Mouse (Mus musculus) limb, embryonic 13.5 days (tissue): ENCODE data around the gene Slc39a2. TPM values are rescaled to one million over a fixed set of nuclear protein-coding genes. Genes with fewer than 3 reads are reported as not detected.

Source experiments
- ATAC-seq: fragments of 200-750 bp; cut with Nextera tagmentation; 2 replicates; pipeline ENCODE4 v1.8.0; 2017; ENCODE audit warnings: low read depth, moderate number of reproducible peaks, moderate TSS enrichment; ENCODE audit not compliant: low FRiP score
- H3K27ac ChIP-seq: fragments of 300-500 bp; sonication (generic); 2 replicates; pipeline ENCODE4 v1.5.1; 2015; ENCODE audit warnings: inconsistent platforms, mild to moderate bottlenecking, moderate library complexity
- H3K27me3 ChIP-seq: fragments of 300-500 bp; sonication (generic); 2 replicates; pipeline ENCODE4 v1.6.1; 2015; ENCODE audit warnings: mild to moderate bottlenecking, inconsistent platforms
- H3K36me3 ChIP-seq: fragments of 300-500 bp; sonication (generic); 2 replicates; pipeline ENCODE4 v1.6.1; 2015; ENCODE audit warnings: inconsistent platforms, mild to moderate bottlenecking, moderate library complexity
- H3K4me1 ChIP-seq: fragments of 300-500 bp; sonication (generic); 2 replicates; pipeline ENCODE4 v1.6.1; 2015; ENCODE audit warnings: inconsistent platforms
- H3K4me2 ChIP-seq: fragments of 300-500 bp; sonication (generic); replicated peaks from 2 replicates; pipeline ENCODE4 v1.6.1; 2015; ENCODE audit warnings: inconsistent platforms, mild to moderate bottlenecking, moderate library complexity
- H3K4me3 ChIP-seq: fragments of 300-500 bp; sonication (generic); 2 replicates; pipeline ENCODE4 v1.5.1; 2015; ENCODE audit warnings: moderate library complexity, mild to moderate bottlenecking, inconsistent platforms
- H3K9ac ChIP-seq: fragments of 300-500 bp; sonication (generic); 2 replicates; pipeline ENCODE4 v1.6.1; 2015; ENCODE audit warnings: mild to moderate bottlenecking, inconsistent platforms
- H3K9me3 ChIP-seq: fragments of 300-500 bp; sonication (generic); 2 replicates; pipeline ENCODE4 v1.6.1; 2016; ENCODE audit warnings: inconsistent platforms
- WGBS: fragments of 180-500 bp; shearing (Covaris S2); methylation state at CpG from one replicate; pipeline ENCODE4 v1.1.7; 2015; 5-methylcytosine and 5-hydroxymethylcytosine counted together
- polyA plus RNA-seq: library from polyadenylated mRNA; unstranded; fragments of >200 nt; fragmentation: Nextera tagmentation; extraction: Ambion mirVana; gene quantifications from 2 replicates; pipeline ENCODE4 v1.2.1, GENCODE M21; 2015

The Slc39a2 gene
- polyA plus RNA-seq, 1 experiment from 2014 or later, result 1.4 TPM

- Histone ChIP-seq H3K4me2 (no peak overlapping the region), H3K27me3 (no peaks in the 10 kb centered on the region), H3K9me3 (no peaks in the 10 kb centered on the region), H3K9ac (no peak overlapping the region), H3K4me3 (no peak overlapping the region), H3K36me3 (peaks cover 22% of the 10 kb centered on the region), H3K4me1 (peaks cover 3% of the 10 kb centered on the region; the same call in 1 of the 2 replicates), H3K27ac (no peak overlapping the region)
- ATAC-seq, result no peak
- WGBS, result 69% methylated on average over 7 of the region's 7 CpGs
These were observed 12.0 kb downstream of the Slc39a2 start for GRCm38 (mm10) chr14:51904706-51905105.

DNA sequence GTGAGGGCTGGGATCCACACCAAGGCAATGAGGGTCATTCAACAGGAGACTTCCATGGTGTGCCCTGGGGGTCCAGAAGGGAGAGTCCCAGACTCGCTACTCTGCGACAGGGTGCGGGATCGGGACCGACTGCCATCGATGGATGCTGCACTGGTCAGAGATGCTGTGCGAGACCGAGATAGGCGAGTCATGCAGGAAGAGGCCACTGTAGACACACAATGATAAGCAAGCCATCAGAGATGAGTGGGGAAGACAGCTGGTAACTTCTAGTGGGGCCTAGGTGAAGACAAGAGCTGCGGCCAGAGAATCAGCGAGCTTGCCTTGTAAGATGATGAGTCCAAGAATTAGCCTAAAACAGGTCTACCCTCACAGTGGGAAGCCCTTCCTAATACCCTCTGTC, 13.4 kb downstream of the Slc39a2 start:
- H3K4me1 ChIP-seq, result peaks cover 3% of the 10 kb centered on the region; the same call in 1 of the 2 replicates
- no peak for ATAC-seq
- WGBS, result 92% methylated on average over 11 of the region's 11 CpGs

DNA sequence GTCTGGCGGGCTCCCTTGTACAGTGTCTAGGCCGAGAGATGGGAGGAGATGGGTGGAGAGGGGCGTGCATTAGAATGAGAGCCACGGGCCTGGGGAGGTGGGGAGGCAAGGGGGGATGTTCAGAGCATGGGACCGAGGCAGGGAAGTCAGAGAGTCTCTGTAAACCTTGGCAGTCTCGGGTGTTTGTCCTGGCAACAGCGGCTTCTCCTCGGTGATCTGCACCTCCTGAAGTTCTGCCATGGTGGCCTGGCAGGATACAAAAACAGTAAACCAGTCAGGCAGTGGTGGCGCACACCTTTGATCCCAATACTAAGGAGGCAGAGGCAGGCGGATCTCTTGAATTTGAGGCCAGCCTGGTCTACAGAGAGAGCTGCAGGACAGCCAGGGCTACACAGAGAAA, 18.6 kb downstream of the Slc39a2 start:
- Histone ChIP-seq H3K27me3 (peaks cover 5% of the 10 kb centered on the region; the same call in 1 of the 2 replicates), H3K27ac (no peak overlapping the region), H3K4me3 (no peak overlapping the region), H3K9ac (no peak overlapping the region), H3K36me3 (peaks cover 20% of the 10 kb centered on the region), H3K4me2 (peak overlapping the region; percentile 97), H3K4me1 (peaks cover 30% of the 10 kb centered on the region), H3K9me3 (no peaks in the 10 kb centered on the region)
- ATAC-seq, result no peak
- WGBS, result 89% methylated on average over 10 of the region's 10 CpGs

More for the DNA sequence above, 13.4 kb downstream of the Slc39a2 start:
- H3K9ac ChIP-seq, result no peak overlapping the region
- H3K9me3 ChIP-seq, result no peaks in the 10 kb centered on the region
- no peaks in the 10 kb centered on the region for H3K27me3 ChIP-seq
- H3K4me2 ChIP-seq, result no peak overlapping the region
- no peak overlapping the region for H3K27ac ChIP-seq
- peaks cover 29% of the 10 kb centered on the region for H3K36me3 ChIP-seq
- no peak overlapping the region for H3K4me3 ChIP-seq

DNA sequence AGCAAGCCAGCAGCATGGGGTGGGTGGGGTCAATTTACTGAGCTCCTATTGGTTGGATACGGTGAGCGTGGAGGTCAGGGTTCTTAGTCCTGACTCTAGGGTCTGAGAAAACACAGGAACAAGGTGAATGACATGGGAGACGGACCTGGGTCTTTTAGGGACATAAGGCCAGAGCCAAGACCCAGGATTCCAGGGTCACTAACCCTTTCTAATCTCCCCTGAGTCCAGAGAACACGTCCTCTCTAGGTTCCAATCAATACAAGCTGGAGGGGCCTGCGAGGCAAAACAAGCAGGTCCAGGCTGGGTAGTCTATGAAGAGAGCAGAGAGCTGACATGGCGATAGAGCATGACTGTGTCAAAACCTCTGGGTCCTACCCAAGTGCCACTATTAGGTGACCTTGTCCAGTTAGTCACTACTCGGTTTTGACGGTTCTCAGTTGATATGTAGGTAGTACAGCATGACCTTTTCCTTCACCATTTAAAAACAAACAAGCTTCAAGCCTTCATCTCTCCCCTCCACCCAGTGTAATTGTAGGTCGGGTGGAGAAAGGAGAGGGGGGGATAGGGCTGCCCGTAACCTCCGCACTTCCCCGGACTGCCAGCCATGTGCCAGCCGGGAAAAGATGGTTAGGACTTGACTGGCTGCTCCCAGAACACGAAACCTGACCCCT, 19.8 kb downstream of the Slc39a2 start:
- Histone ChIP-seq H3K9ac (peak overlapping the region; percentile 69), H3K27me3 (peaks cover 5% of the 10 kb centered on the region; the same call in 1 of the 2 replicates), H3K9me3 (no peaks in the 10 kb centered on the region), H3K4me1 (peaks cover 33% of the 10 kb centered on the region), H3K27ac (peak overlapping the region; percentile 91; the same call in 1 of the 2 replicates), H3K4me2 (peak overlapping the region; percentile 97), H3K4me3 (peak overlapping the region; percentile 61), H3K36me3 (peaks cover 20% of the 10 kb centered on the region)
- WGBS, result 9% methylated on average over 14 of the region's 14 CpGs
- 0 out of 2 replicates have a peak, but pooled peaks have one; percentile 7 for ATAC-seq

DNA sequence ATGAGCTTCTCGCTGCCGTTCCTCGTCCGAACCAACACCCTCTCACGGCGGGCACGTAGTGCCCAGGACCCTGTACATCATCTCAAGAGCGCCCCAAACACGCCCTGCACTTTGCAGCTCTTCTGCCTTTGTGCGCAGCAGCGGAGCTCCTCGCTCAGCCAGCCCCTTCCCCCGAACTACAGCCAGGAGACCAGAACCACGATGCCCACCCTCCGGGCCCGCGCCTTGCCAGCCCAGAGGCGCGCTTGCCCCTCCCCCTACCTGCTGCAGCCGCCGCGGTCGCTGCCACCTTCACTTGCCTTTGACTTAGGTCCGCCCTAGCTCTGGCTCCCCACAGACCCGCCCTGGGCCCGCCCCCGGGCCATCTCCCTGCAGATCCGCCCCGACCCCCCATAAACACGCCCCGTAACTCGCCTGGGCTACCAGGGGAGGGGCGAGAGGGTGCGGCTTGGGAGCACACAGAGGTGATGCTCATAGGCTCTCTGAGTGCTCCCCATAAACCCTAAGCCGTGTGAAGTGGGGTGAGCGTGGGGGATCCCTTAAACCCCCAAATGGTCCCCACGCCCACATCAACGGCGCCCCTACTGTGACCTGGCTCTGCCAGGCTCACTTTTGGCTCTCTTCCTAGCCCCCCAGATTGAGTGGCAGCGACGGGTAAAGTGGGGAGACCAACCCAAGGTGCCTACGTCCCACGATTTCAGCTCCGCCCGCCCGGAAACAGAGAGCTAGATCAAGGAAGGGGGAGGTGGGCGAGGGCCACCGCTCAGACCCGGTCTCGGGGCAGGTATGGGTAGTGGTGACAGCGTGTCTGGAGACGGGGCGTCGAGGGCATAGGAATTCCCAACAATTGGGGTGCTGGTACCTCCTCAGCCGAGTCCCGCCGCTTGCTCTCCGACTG, 20.6 kb downstream of the Slc39a2 start:
- Histone ChIP-seq H3K4me3 (peak overlapping the region; percentile 61), H3K27ac (peak overlapping the region; percentile 91), H3K36me3 (peaks cover 18% of the 10 kb centered on the region), H3K9ac (peak overlapping the region; percentile 69), H3K4me1 (peaks cover 33% of the 10 kb centered on the region), H3K4me2 (peak overlapping the region; percentile 97), H3K27me3 (peaks cover 5% of the 10 kb centered on the region; the same call in 1 of the 2 replicates), H3K9me3 (no peaks in the 10 kb centered on the region)
- ATAC-seq, result peak; percentile 79
- WGBS, result under 1% methylated on average over 58 of the region's 58 CpGs

- peak; percentile 70 for ATAC-seq
- H3K4me2 ChIP-seq, result peak within 1 kb of the TSS; percentile 97
- H3K4me1 ChIP-seq, result peaks cover 33% of the 10 kb centered on the region
- no peaks in the 10 kb centered on the region for H3K9me3 ChIP-seq
- H3K27ac ChIP-seq, result peak within 1 kb of the TSS; percentile 91
- peaks cover 5% of the 10 kb centered on the region; the same call in 1 of the 2 replicates for H3K27me3 ChIP-seq
- H3K4me3 ChIP-seq, result peak within 1 kb of the TSS; percentile 61
- WGBS, result 2% methylated on average over 21 of the region's 23 CpGs
- H3K36me3 ChIP-seq, result peaks cover 12% of the 10 kb centered on the region
- H3K9ac ChIP-seq, result peak within 1 kb of the TSS; percentile 69
These were observed 21.5 kb downstream of the Slc39a2 start, which contains the start of gene Ndrg2 for GRCm38 (mm10) chr14:51913960-51914762. Ndrg2 (minus strand) TSS chr14:51914158.

DNA sequence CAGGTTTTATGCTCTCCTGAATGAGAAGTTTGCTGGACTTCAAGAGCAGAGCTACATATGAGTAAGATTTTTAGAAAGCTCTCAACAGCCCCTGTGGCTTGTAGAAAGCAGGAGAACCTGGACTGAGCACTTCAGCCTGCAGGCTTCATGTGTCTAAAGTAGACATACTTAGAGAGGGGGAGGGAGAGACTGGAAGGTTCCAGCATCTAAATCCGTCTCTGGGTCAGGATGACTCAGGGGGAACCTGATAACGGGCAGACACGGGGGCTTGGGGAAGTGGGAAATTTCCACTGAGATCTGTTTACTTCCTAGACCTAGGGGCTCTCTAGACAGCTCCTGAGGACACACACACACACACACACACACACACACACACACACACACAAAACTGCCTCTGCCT, 22.3 kb downstream of the Slc39a2 start:
- no peak for ATAC-seq
- peak overlapping the region; percentile 91 for H3K27ac ChIP-seq
- 21% methylated on average over 3 of the region's 3 CpGs for WGBS

GRCm38 (mm10) chr14:51916539-51916938, 23.9 kb downstream of the Slc39a2 start:
- peaks cover 33% of the 10 kb centered on the region for H3K4me1 ChIP-seq

More for the DNA sequence above, 22.3 kb downstream of the Slc39a2 start:
- H3K9me3 ChIP-seq, result no peaks in the 10 kb centered on the region
- H3K9ac ChIP-seq, result no peak overlapping the region
- H3K27me3 ChIP-seq, result peaks cover 5% of the 10 kb centered on the region; the same call in 1 of the 2 replicates
- peak overlapping the region; percentile 97 for H3K4me2 ChIP-seq
- peaks cover 4% of the 10 kb centered on the region; the same call in 1 of the 2 replicates for H3K36me3 ChIP-seq
- peaks cover 33% of the 10 kb centered on the region for H3K4me1 ChIP-seq
- no peak overlapping the region for H3K4me3 ChIP-seq

GRCm38 (mm10) chr14:51918125-51918524, 25.4 kb downstream of the Slc39a2 start, which contains the start of gene Tppp2:
Tppp2 (plus strand) TSS chr14:51918425.
- ATAC-seq, result no peak
- Histone ChIP-seq H3K27ac (no peak within 1 kb of the TSS), H3K4me3 (no peak within 1 kb of the TSS), H3K4me2 (no peak within 1 kb of the TSS), H3K36me3 (no peaks in the 10 kb centered on the region), H3K9ac (no peak within 1 kb of the TSS), H3K27me3 (no peaks in the 10 kb centered on the region), H3K4me1 (peaks cover 33% of the 10 kb centered on the region), H3K9me3 (no peaks in the 10 kb centered on the region)
- 85% methylated on average over 4 of the region's 4 CpGs for whole genome bisulfite sequencing

More at GRCm38 (mm10) chr14:51916539-51916938, 23.9 kb downstream of the Slc39a2 start:
- Histone ChIP-seq H3K27me3 (peaks cover 3% of the 10 kb centered on the region; the same call in 1 of the 2 replicates), H3K9me3 (no peaks in the 10 kb centered on the region), H3K27ac (peak overlapping the region; percentile 91; the same call in 1 of the 2 replicates), H3K36me3 (no peaks in the 10 kb centered on the region), H3K4me3 (no peak overlapping the region), H3K9ac (no peak overlapping the region), H3K4me2 (no peak overlapping the region)
- WGBS, result 86% methylated on average over 4 of the region's 4 CpGs
- no peak for ATAC-seq

DNA sequence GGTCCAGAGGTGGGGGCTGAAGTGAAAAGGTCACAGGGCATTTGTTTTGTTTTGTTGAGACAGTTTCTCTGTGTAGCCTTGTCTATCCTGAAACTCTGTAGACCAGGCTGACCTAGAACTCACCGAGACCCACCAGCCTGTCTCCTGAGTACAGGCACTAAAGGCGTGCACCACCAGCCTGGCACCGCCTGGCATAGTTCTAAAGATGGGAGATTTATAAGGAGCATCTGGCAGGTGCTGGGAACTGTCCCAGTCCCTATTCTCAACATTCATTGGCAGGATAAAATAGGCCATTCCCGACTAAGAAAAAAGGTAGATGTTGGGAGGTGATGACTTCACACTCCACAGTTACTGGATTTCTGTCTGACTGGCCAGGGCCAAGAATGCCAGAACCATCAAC, 26.3 kb downstream of the Slc39a2 start:
- no peak for ATAC-seq
- no peak overlapping the region for H3K4me2 ChIP-seq
- H3K27me3 ChIP-seq, result no peaks in the 10 kb centered on the region
- WGBS, result 87% methylated on average over 4 of the region's 4 CpGs
- H3K9ac ChIP-seq, result no peak overlapping the region
- no peaks in the 10 kb centered on the region for H3K36me3 ChIP-seq
- no peak overlapping the region for H3K27ac ChIP-seq
- no peak overlapping the region for H3K4me3 ChIP-seq
- H3K9me3 ChIP-seq, result no peaks in the 10 kb centered on the region
- H3K4me1 ChIP-seq, result peaks cover 33% of the 10 kb centered on the region
